Mouse (Mus musculus): ENCODE data around the gene 9530053A07Rik.
"Not testable (repeated sequence)": the region's sequence is repeated elsewhere in the genome, so short reads cannot be mapped to it uniquely, and the experiment has no call there.

9530053A07Rik gene

GRCm38 (mm10) chr7:28129166-28129565 lies at the start of gene 9530053A07Rik:
Gene 9530053A07Rik (plus strand): TSS chr7:28129466.
- no peak for DNase-seq (ENCODE audit: low read depth, low spot score)

- DNase-seq (ENCODE audit: low read depth, low spot score), result no peak
Observed at GRCm38 (mm10) chr7:28084215-28084614, 45.1 kb upstream of the 9530053A07Rik start.

- DNase-seq (ENCODE audit: low read depth, low spot score), result peak; percentile 71
Observed at GRCm38 (mm10) chr7:28086236-28086635, 43.0 kb upstream of the 9530053A07Rik start.

GRCm38 (mm10) chr7:28093541-28093940 lies 35.7 kb upstream of the 9530053A07Rik start:
- peak; percentile 30 for DNase-seq (ENCODE audit: low read depth, low spot score)

- no peak for DNase-seq (ENCODE audit: low read depth, low spot score)
Observed at GRCm38 (mm10) chr7:28099101-28099500, 30.2 kb upstream of the 9530053A07Rik start.

- DNase-seq (ENCODE audit: low read depth, low spot score), result peak; percentile 89
Observed at GRCm38 (mm10) chr7:28100596-28101590, 28.4 kb upstream of the 9530053A07Rik start.

GRCm38 (mm10) chr7:28102936-28103335 lies 26.3 kb upstream of the 9530053A07Rik start:
- not testable (repeated sequence) for DNase-seq (ENCODE audit: low read depth, low spot score)

GRCm38 (mm10) chr7:28104670-28105069 lies 24.6 kb upstream of the 9530053A07Rik start:
- DNase-seq (ENCODE audit: low read depth, low spot score), result peak; percentile 82

GRCm38 (mm10) chr7:28106241-28106640 lies 23.0 kb upstream of the 9530053A07Rik start:
- DNase-seq (ENCODE audit: low read depth, low spot score), result no peak

GRCm38 (mm10) chr7:28114648-28115047 lies 14.6 kb upstream of the 9530053A07Rik start:
- no peak for DNase-seq (ENCODE audit: low read depth, low spot score)

GRCm38 (mm10) chr7:28137613-28138012 lies 8.3 kb downstream of the 9530053A07Rik start:
- DNase-seq (ENCODE audit: low read depth, low spot score), result peak; percentile 82

- DNase-seq (ENCODE audit: low read depth, low spot score), result peak; percentile 90
Observed at GRCm38 (mm10) chr7:28148263-28148662, 19.0 kb downstream of the 9530053A07Rik start.

GRCm38 (mm10) chr7:28149841-28150240 lies 20.6 kb downstream of the 9530053A07Rik start:
- DNase-seq (ENCODE audit: low read depth, low spot score), result no peak

- peak; percentile 75 for DNase-seq (ENCODE audit: low read depth, low spot score)
Observed at GRCm38 (mm10) chr7:28151584-28152221, 22.4 kb downstream of the 9530053A07Rik start.

- not testable (repeated sequence) for DNase-seq (ENCODE audit: low read depth, low spot score)
Observed at GRCm38 (mm10) chr7:28153595-28153994, 24.3 kb downstream of the 9530053A07Rik start.

- DNase-seq (ENCODE audit: low read depth, low spot score), result no peak
Observed at GRCm38 (mm10) chr7:28159292-28159691, 30.0 kb downstream of the 9530053A07Rik start.

- DNase-seq (ENCODE audit: low read depth, low spot score), result no peak
Observed at GRCm38 (mm10) chr7:28159893-28160292, 30.6 kb downstream of the 9530053A07Rik start.

GRCm38 (mm10) chr7:28161163-28161749 lies 32.0 kb downstream of the 9530053A07Rik start:
- no peak for DNase-seq (ENCODE audit: low read depth, low spot score)

GRCm38 (mm10) chr7:28165406-28165805 lies 36.1 kb downstream of the 9530053A07Rik start:
- peak; percentile 73 for DNase-seq (ENCODE audit: low read depth, low spot score)

- peak; percentile 88 for DNase-seq (ENCODE audit: low read depth, low spot score)
Observed at GRCm38 (mm10) chr7:28168320-28169115, 39.3 kb downstream of the 9530053A07Rik start.

Measured in ZHBTc4 (cell line).